Mouse (Mus musculus) lung, postnatal 4 days (tissue): ENCODE data around the gene Lgals8.
"Not testable (repeated sequence)": the region's sequence is repeated elsewhere in the genome, so short reads cannot be mapped to it uniquely, and the experiment has no call there.

Experiments used
- DNase-seq, 2 experiments: peaks; one replicate each; pipeline ENCODE4 v3.0.0; 2021

Gene Lgals8

DNA sequence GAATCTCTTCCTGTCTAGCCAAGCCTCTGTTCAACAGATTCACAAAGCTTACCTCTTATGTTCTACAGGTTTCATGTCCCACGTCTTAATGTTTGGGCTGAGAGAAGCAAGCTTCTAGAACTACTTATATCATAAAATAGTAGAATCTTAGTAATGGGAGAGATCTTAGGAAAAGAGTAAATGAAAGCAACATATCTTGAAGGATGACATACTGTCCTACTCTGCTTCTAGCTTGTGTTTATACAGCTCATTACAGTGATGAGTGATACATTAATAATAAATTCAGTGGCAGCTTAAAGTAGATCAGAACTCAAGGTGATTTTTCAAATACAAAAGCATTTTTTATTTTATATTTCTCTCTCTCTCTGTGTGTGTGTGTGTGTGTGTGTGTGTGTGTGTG is at the start of gene Lgals8:
Gene Lgals8, minus strand, starts transcription at position 101 of the 400 bp plus-strand sequence.
- DNase-seq = no peak

DNA sequence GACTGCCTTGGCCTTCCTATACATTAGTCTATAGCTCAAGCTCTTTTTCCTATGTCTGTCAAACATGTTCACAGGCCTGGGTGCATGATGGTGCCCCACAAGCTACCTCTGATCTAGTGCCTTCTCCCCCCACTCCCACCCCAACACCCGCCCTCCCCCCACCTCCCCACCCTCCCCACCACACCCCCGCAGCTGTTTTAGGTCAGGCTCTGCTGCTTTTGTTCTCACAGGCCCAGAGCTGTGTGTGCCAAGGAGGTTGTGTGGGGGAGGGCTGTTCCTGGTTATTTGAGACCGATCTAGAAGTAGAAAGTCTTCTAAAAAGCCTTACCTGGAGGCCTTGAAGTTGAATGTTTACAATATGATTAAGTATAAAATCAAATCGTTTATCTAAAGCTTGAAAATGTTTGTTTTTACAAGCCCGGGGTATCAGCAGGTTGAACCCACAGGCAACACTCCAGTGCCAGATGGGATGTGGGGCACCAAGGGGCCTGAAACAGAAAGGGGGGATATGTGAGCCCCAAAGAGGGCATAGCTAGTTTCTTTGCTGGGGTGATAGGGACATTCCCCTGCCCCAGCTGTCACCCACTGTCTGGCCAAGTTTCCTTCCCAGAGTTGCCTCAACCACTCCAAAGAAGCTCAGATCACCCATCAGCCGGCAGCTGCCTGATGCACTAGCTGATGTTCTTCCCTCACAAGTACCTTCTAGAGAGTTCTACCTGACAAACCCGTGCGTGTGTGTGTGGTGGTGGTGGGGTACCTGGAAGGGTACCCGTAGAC is 46.6 kb upstream of the Lgals8 start:
- no peak for DNase-seq

DNA sequence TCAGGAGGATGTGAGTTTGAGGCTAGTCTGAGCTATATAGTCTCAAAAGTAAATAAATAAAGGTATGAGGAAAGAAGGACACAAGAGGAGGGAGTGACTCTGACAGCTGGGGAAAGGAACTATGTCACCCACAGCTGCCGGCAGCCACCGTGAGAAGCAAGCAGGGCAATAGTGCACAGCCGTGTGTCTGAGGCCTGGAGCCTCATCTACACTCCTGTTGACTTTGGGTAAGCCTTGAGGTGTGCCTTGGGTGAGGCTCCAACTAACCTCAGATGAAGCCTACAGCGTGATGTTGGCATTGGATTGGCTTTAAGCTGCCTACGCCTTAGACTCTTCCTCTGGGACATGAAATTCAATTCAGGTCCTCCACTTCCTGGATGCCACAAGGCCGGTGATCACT is 45.3 kb upstream of the Lgals8 start:
- DNase-seq = no peak

DNA sequence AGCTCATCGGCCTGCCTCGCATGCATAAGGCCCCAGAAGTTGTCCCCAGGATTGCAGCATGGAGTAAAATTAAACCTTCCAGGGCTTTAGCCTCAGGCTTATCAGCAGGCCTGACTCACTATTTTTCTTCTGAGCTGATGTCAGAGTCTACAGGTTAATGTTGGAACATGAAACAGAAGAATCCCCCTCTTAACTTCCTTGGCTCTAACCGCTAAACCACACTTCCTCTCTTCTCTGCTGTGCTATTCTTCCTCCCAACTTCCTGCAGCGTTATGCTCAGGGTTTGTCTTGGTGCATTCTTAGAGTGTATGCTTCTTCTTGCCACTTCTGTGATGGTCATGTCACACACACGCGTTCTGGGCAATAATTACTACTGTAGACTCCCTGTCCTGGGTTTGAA is 42.7 kb upstream of the Lgals8 start:
- no peak for DNase-seq

DNA sequence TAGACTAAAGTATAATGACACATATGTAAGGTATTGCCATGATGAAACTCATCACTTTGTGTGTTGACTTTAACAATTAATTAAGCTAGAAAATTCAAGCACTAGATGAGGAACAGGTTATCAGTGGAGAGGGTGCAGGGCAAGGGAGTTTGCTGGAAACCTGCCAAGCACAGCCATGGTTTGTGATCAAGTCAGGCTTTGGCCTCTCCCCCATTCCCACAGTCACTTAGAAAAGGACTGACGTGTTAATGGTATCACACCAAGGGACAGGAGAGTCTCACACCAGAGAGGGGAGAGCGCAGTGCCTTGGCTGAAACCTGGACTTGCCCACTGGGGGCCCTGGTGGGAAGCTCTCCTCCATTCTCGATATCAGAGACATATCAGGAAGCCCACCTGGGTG is 40.6 kb upstream of the Lgals8 start:
- no peak for DNase-seq

DNA sequence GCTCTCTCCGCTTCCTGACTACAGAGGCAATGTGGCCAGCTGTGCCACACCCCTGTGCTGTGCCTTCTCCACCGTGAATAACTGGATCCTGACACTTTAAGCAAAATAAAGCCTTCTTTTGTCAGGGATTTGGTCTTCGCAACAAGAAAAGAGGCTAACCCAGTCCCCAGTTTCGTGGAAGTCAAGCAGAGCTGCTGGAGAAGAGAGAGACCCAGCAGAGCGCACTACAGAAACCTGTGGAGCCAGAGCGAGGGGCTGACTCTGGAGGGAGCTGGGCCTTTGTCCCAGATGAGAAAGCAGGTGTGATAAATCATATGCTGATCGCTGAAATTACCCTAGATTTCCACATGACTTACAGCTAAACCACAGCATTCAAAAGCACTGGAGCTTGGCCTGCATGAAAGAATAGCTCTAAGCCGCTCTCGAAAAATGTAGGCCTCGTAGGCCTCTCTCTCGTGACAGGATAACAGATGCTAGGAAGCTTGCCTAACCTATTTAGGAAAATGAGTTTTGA is 38.6 kb upstream of the Lgals8 start:
- DNase-seq = no peak

DNA sequence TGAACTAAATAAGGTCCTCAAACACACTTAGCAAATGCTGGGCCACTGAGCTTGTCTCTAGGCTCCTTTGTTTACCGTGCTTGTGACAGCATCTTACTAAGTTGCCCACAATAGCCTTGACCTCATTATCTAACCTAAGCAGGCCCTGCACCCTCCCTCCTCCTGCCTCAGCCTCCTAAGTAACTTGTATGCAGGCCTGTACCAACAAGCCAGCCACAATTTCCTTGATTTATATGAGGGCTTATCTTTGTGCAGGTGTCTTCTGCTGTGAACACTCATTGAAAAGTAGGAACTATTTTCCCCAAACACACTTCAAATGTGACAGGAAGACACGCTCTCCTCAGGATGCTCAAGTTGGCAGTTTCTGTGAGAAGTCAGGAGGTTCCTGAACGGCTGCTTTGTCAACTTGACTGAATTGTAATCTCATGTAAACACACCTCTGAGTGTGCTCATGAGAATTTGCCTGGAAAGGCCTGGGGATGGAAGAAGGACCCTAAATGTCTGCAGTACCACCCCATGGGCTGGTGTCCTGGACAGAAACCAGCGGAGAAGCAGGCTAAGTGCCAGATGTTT is 38.0 kb upstream of the Lgals8 start:
- no peak for DNase-seq

DNA sequence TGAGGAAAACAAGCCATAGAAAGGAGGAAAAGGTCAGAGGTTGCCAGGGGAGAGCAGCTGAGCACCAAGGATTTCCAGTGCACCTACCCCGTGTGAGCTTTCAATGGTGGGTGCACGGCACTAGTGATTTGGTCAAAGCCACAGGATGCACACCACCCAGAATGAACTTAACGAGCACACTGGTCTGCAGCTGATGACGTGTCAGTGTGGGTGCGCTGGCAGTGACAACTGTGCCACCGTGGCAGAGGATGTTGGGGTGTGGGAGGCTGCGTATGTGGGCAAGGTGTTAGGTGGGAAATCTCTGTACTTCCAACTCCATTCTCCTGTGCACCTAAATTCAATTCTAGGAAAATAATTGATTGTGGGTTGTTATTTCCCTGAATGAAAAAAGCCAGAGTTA is 34.4 kb upstream of the Lgals8 start:
- DNase-seq = no peak

DNA sequence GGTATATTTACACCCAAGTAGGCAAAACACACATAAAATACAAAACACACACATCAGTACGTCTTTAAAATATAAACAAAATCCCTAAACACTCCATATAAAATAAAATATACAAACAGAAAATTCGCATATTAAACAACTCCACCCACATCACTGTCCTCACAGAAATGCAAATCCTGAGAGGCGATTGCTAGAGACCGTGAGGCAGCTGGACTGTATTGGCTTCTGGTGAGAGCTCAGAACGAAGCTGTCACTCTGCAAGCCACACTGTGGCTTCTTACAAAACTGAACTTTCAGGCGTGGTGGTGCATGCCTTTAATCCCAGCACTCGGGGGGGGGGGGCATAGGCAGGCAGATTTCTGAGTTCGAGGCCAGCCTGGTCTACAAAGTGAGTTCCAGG is 33.1 kb upstream of the Lgals8 start:
- DNase-seq = no peak

DNA sequence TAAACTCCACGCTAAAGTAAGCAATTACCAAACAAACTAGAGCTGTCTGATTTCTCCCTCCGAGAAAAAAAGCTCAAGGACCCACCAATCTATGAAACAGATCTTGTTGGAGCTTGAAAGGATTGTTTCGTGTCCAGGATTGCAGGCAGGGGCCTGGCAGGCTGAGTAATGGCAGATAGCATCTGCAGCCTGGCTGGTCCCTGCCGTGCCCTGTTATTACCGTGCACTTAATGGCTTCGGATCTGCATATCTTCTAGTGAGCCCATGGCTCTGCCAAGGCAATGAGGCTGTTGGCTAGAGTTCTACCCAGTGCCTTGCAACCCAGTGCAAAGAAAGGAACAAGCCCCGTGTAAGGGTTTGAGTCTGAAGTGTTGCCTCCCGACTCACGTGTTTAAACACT is 30.0 kb upstream of the Lgals8 start:
- no peak for DNase-seq

DNA sequence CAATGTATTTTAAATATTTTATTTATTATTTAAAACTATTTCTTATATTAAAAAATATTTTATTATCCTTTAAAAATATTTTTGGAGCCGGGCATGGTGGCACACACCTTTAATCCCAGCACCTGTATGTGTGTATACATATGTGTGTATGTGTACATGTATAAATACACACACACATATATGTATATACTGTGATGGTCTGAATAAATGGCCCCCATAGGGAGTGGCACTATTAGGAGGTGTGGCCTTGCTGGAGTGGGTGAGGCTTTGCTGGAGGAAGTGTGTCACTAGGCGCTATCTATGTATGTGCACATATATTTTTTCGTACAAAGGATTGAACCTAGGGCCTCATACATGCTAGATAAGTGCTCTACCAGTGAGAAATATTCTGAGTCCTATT is 27.8 kb upstream of the Lgals8 start:
- no peak for DNase-seq

DNA sequence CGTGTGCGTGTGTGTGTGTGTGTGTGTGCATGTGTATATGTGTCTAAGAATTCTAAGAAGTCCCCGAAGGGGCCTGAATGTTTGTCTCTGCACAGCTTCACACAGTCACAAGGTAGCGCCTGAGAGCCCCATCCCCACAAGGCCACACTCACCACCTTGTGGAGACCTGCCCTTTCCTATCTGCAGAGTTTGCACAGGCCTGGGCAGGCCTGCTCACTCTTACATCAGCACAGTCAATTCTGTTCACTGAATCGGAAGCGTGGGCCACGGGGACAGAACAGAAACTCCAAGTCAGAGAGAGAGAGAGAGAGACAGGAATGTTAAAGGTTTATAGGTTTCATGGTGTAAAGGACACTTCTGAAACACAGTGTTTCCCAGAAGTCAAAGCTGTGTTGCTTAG is 20.9 kb upstream of the Lgals8 start:
- DNase-seq = no peak

DNA sequence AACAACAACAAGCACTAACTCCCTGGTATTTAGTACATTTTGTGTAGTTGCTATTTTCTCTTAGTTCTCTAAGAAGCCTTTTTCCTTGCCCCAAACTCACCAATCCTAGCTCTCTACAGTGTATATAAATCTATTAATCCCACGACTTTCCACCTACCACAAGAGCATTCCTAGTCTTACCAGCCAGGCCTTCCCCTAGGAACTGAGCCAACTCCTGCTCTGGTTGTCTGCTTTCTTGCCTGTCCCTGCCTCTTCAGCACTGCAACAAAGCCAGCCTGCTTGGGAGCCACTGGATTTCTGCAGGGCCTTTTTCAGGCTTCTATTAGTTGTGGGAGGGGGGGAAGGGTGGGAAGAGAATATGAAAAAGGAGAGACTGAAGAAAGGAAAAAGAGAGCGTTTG is 20.5 kb upstream of the Lgals8 start:
- no peak for DNase-seq

DNA sequence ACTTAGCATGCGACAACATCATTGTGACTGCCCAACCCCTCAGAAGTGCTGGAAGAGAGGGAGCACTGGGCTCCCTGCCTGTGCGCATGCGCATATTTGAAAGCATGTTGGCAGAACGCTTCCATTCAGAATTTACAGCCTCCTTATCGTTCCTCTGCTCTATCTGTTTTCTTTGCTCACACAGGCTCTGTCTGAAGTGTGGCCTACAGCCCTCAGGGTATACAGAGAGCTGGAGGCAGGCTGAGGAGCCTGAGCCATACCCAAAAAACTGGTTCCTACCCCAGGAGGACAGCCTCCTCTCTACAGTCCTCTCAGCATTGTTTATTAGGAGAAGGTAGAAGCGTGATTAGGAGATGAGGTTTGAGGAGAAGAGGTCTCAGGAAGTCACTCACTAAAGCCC is 15.1 kb upstream of the Lgals8 start:
- DNase-seq = no peak

DNA sequence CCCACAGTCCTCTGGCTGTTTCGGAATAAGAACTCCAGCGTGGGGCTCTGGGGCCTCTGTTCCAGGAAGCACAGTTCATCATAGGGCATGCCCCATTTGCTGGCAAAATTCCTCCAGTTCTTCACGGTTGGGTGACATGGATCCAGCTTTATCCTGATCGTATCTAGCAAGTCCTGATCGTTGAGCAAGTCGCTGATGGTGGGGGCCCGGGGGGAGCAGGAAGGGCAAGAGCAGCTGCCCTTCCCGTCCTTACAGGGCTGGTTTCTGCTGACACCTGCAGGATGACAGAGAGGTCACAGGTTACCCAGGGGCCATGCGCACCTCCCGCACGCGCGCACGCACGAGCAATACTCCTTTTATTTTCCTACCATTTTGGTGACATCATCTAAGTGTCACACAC is 13.6 kb upstream of the Lgals8 start:
- no peak for DNase-seq

DNA sequence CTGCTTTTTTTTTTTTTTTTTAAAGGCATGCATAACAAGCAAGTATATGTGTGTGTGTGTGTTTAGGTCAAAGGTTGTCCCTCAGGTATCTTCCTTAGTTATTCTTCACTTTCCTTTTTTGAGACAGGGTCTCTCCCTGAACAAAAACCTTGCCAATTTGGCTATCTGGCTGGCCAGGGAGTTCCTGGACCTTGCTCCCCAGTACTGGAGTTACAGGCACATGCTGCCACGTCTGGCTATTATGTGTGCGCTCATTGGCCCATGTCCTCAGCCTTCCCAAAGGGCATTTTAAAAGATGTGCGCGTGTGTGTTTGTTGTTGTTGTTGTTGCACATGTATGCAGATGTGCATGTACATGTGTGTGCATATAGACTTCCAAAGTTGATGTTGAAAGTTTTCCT is 12.1 kb upstream of the Lgals8 start:
- no peak for DNase-seq

DNA sequence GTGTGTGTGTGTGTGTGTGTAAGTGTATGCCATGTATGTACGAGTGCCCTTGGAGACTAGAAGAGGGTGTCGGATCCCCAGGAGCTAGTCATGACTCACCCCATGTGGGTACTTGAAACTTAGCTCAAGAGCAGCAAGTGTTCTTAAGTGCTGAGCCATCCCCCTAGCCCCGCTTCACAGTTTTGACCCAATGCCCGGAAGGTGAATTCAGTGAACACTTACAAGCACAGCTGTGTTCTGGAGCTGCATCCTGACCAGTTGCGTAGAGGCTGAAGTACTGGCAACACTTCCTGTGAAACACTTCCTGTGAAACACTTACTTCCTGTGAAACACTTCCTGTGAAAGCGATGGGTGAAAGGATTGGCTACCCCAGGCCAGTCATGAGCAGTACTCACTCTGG is 10.5 kb upstream of the Lgals8 start:
- DNase-seq = peak; percentile 68 to 77

DNA sequence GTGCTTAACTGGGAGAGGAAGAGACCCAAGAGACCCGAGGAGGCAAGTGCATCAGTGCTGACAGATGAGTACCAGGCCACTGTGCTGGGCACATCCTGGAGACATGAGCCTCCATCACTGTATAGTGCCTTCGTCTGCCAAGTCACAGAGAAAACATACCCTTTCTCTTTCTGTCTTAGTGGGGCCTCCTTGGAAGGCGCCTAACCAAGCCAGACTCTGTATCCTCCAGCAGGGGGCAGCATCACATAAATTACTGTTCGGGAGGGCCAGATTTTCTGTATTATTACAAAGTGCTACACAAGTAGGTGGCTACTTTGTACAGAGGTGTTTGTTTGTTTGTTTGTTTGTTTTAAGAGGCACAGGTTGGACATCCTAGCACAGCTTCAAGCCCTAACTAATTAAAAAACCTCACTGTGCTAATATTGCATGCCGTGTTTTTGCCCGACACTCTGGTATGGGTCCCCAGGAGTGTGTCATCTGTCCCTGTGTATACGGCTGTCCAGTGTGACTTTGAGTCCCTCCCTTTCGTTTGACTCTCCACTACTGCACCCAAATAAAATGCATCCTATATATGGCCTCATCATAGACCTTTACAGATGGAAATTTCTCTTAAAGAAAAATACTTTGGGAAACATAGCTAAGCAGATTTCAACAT is 9.1 kb upstream of the Lgals8 start:
- peak; percentile 35 to 81 for DNase-seq

DNA sequence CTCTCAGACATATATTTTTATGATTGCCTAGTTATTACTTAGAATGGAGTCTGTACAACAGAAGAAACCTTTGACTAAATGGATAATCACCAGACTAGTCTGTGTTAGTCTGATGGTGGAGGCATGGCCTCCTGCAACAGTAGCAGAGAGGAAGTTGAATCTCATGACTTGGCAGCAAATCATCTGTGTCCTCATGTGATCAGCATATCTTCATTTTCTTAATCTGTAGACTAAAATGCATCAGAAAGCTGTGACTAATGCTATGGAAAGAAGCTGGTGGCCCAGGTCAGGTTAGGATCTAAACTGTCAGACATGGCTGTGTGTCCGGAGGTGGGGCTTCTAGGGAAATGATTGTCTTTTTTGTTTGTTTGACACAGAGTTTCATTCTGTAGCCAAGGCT is 3.7 kb upstream of the Lgals8 start:
- DNase-seq = peak in 1 of 2 experiments; percentile 17

DNA sequence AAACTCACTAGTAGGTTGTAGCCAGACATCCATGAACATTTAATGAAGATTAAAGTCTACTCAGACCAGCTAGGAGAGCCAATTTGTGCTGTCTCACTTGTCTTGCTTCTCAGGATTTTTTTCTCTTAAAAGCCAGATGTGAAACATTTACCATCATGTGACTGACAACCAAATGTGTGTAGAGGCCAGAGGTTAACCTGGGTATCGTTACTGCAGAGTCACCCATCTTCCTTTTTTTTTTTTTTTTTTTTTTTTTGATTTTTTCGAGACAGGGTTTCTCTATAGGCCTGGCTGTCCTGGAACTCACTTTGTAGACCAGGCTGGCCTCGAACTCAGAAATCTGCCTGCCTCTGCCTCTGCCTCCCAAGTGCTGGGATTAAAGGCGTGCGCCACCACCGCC is 585 bp downstream of the Lgals8 start:
- DNase-seq = not testable (repeated sequence)

DNA sequence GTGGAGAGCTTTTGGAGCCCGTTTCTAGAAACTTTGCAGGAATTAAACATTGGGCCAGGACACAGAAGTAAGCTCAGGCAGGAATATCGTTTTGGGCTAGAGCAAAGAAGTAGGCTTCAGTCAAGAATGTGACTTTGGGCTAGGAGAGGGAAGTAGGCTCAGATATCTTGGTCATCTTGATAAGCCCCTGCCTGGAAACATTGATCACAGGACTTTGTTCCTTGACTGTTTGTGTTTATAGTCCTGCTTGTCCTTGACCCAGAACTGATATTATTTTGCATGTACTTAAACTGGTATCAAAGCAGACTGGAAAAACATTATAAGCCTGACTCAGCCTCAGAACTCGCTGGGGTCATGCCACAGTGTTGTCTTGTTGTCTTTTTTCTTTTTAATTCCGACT is 2.1 kb downstream of the Lgals8 start:
- DNase-seq = no peak

DNA sequence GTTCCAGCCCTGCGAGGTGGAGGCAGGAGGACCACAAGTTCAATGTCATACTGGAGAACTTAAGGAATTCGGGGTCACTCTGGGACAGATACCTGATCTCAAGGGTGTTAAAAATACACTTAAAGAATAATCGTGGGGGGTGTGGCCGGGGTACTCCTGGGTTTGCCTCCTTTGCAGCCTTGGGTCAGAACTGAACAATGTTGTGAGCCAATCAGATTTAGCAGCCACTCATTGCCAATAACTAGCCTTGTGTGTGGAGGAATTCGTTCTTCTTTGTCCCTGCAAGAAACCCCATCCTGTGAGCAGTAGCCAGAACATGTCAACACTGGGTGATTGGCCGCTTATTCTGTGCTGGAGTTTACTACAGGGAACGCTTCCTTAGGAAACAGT is 3.0 kb downstream of the Lgals8 start:
- DNase-seq = no peak

DNA sequence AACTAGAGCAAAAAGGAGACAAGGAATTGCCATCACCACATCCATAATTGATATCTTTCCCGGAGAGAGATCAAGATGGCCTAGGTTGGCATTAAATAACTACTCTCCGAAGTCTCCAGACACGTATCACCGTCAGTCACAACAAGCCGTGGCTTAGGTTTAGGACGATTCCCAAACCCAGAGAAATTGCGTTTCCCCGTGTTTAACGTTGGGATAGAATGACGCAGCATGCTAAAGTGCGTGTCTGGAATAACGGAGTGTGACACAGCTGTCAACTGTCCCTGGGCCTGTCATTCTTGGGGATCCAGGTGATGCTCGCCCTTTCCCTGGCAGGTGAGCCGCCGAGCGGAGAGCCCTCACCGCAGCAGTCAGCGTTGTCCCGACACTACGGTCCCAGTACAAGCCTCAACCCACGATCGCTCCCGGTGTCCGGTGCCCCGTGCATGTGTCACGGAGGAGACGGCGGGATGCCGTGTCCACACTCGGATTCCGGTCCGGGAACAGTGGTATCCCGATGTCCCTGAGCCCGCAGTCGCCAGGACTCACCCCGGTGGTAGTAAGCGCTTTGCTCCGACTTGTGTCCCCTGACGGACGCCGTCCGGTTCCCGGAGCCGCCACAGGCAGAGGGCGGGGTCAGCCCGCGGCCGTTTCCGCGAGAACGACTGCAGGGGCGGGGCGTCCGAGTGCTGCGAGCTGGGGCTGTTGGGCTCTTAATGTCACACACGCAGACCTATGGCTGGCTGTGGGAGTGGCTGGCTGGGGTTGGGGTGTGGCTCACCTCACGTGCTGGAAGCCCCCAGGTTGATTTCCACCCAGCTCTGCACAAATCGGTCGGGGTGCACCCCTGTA is 3.6 kb downstream of the Lgals8 start:
- peak; percentile 97 for DNase-seq
